Mouse (Mus musculus) brain, embryonic 14.5 days (tissue): Measurements from ENCODE around the gene Mdp1. TPM values are rescaled to one million over a fixed set of nuclear protein-coding genes. Genes with fewer than 3 reads are reported as not detected.

Experiments
- DNase-seq: peaks from one replicate; pipeline ENCODE4 v3.0.0-alpha.2; 2011; ENCODE audit warnings: low read depth
- CTCF ChIP-seq: fragments of 200-500 bp; IDR thresholded peaks from 2 replicates; pipeline ENCODE4 v1.5.1; 2012; ENCODE audit warnings: inconsistent platforms, mild to moderate bottlenecking, moderate library complexity, borderline replicate concordance; ENCODE audit not compliant: insufficient read depth, insufficient read length; ENCODE audit errors: extremely low read depth
- POLR2A ChIP-seq: fragments of 200-500 bp; IDR thresholded peaks from 2 replicates; pipeline ENCODE4 v1.6.1; 2012; ENCODE audit warnings: mild to moderate bottlenecking, inconsistent platforms, borderline replicate concordance; ENCODE audit not compliant: poor library complexity, insufficient read depth, insufficient read length, severe bottlenecking; ENCODE audit errors: extremely low read depth
- polyA plus RNA-seq: library from polyadenylated mRNA; depleted of rRNA; stranded (reverse); fragments of >200 nt; gene quantifications from 2 replicates; pipeline ENCODE4 v1.2.3, GENCODE M21; 2012

The Mdp1 gene
- polyA plus RNA-seq, 1 experiment: 45.8 TPM

DNA sequence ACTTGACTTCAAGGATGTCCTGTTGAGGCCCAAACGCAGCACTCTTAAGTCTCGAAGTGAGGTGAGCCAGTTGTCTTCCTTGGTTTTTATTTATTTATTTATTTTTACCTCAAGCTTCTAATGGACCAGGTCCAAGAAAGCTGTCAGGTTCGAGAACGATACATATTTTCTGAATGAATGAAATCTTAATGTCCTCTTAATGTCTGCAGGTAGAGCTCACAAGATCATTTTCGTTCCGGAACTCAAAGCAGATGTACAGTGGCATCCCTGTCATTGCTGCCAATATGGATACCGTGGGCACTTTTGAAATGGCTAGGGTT, 12.4 kb upstream of the Mdp1 start:
- no peak for DNase-seq
- no peak for TF ChIP-seq CTCF
- no peak for TF ChIP-seq POLR2A

- peak; percentile 30; the same call in 1 of the 2 replicates for TF ChIP-seq POLR2A
- no peak for TF ChIP-seq CTCF
- peak; percentile 99 for DNase-seq
Observed at GRCm38 (mm10) chr14:55671833-55672740, 11.8 kb upstream of the Mdp1 start, which contains the start of the genes Gmpr2 and Nedd8. Gmpr2 (plus strand) TSS chr14:55671941. Nedd8 (minus strand) TSS chr14:55672124.

DNA sequence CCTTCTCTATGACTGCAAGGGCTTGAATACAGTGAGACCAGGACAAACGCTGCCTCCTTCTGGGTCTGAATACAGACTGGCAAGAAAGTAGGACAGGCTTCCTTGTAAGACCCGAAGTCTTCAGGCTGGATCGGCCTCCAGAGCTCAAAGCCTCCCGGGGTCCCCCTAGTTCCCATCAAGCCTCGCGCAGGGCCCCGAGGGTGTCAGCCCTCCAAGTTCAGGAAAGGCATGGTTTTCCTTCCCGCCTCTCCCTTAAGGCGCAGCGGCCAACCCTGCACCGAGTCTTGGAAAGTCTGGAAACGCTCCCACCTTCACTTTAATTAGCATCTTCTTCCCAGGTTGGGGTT, 11.2 kb upstream of the Mdp1 start:
- TF ChIP-seq POLR2A (no peak), CTCF (no peak)
- DNase-seq: no peak

DNA sequence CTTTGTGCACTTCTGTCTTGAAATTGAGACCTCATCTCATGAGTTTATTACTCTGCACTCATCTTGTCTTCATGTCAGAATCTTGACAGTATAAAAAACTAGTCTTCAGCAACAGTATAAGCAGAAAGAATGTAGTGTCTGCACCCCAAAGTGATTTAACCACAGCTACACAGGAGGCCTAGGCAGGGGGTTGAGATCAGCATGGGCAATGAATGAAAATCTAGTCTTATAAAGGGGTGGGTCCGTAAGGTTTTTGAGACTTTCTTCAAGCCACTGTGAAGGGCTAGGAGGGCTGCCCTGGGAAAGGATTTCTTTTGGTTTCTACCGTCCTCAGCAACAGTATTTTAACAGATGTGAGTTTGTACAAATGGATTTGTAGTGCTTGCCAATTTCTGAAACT, 328 bp upstream of the Mdp1 start:
- no peak for DNase-seq
- TF ChIP-seq POLR2A (no peak), CTCF (no peak)

DNA sequence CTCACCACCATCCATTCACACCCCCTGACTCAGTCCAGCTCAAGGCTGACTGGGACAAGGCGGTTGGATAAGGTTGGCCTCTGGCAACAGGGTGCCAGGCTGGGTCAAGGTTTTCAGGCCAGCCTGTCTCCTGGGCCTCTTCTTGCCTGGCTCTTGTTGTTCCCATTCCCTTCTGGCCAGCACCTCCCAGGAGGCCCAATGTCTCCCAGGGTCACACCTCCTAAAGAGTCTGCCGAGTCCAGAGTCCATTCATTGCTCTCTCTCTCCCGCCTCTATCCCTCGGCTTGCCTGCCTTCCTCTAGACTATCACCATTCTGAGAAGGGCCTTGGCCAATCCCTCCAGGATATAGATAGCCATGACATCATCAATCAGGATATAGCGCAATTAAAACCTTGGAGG, 2.3 kb downstream of the Mdp1 start:
- TF ChIP-seq POLR2A: no peak

GRCm38 (mm10) chr14:55656935-55657334, 3.4 kb downstream of the Mdp1 start:
- DNase-seq: no peak
- TF ChIP-seq CTCF: no peak
- no peak for TF ChIP-seq POLR2A

More for the DNA sequence above, 2.3 kb downstream of the Mdp1 start:
- DNase-seq: no peak

DNA sequence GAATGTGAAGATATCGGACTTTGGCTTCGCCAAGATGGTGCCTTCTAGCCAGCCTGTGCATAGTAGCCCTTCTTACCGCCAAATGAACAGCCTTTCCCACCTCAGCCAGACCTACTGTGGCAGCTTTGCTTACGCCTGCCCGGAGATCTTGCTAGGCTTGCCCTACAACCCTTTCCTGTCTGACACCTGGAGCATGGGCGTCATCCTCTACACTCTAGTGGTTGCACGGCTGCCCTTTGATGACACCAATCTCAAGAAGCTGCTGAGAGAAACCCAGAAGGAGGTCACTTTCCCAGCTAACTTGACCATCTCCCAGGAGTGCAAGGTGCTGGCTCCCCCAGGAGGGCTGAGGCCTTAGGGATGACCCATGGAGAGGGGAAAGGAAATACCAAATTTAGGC, 8.8 kb downstream of the Mdp1 start:
- no peak for DNase-seq
- TF ChIP-seq POLR2A (no peak), CTCF (no peak)

GRCm38 (mm10) chr14:55649884-55650283, 10.4 kb downstream of the Mdp1 start, which contains the start of gene Tssk4:
Tssk4 (plus strand) TSS chr14:55650184.
- no peak for DNase-seq
- TF ChIP-seq POLR2A (no peak), CTCF (no peak)

DNA sequence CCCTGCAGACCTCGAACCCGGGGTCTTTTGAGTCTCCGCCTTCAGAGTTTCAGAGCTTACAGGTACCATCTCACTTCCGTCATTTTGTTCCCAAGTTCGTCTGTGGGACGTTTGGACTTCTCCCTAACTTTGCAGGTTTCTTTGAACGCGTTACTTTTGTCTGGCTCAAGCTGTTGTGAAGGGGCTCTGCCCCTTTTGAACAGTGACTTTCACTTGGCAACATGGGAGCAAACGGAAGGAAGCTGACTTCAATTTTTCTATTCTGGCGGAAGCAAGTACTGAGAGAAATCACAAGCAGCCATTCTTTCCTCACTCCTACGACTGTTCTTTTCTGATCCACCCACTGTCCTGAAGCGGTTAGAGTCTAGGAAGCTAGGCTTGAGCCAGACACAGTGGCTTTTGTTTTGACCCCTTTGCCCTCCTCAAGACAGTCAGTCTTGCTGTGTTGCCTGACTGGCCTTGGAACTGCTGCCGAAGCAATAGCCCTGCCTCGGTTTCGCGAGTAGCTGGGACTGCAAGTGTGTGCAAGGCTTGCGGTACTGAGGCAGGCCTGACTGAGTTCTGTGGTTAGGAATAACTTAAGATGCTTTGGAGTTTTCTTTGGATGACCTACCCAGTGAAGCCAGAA, 15.9 kb downstream of the Mdp1 start:
- DNase-seq: peak; percentile 6
- no peak for TF ChIP-seq CTCF
- no peak for TF ChIP-seq POLR2A

DNA sequence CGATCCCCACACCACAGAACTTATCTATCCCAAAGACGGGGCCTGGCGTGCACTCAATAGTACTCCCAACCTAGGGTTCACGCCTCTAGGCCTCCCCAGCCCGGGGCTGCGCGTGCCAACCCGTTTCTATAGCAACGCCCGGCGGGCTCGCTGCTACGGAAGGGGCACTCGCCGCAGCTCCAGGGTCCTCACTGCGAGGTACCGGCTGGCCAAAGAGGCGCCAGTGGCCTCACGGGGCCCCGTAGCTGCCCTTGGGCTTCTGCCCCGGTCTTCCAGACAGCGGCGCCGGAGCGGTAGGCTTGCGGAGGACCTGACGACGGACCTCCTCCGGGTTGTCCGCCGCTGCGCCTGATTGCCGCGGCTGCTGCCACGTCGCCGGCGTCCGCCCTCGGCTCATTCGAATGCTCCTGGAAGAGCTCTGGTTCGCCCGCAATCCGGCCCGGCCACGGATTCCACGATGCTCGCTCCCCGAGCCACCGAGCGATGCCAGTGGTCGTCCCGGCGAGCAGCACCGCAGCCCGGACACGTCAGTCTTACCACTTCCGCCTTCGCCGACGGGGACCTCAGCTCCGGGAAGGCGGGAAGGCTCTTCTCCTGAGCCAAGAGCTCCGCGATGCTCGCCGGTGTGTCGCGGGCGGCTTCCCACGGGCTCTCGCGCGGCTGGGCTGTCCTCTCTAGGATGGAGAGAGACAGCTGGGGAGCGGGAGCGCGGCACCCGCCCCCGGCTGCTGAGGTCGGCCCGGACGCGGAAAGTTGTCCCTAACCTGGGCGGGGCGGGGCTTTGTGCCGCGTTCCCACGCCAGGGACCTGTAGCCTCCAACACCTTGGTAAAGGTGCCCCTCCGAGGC, 17.0 kb downstream of the Mdp1 start, which contains the start of gene Tm9sf1:
Gene Tm9sf1, minus strand, starts transcription at position 747 of the 848 bp plus-strand sequence.
- DNase-seq: peak; percentile 95
- TF ChIP-seq CTCF (no peak), POLR2A (peak; percentile 52; the same call in 1 of the 2 replicates)

GRCm38 (mm10) chr14:55642679-55643059, 17.6 kb downstream of the Mdp1 start:
- DNase-seq: no peak
- no peak for TF ChIP-seq POLR2A

GRCm38 (mm10) chr14:55641291-55641690, 19.0 kb downstream of the Mdp1 start:
- TF ChIP-seq CTCF (no peak), POLR2A (no peak)
- no peak for DNase-seq

DNA sequence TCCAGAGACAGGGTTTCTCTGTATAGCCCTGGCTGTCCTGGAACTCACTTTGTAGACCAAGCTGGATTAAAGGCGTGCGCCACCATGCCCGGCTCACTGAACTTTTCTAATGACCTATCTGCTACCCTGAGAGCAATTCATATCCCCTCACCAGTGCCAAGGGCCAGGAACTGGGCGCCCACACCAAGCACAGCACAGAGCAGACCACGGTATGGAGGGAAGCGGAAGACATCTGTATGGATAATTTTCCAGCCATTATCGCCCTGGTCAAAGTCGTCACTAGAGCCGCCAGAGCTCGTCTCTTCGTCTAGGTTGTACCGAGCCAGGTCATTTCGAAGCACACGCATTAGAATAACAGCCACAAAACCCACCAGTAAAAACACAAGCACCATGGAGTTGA, 19.5 kb downstream of the Mdp1 start:
- no peak for DNase-seq
- no peak for TF ChIP-seq POLR2A
- TF ChIP-seq CTCF: no peak

DNA sequence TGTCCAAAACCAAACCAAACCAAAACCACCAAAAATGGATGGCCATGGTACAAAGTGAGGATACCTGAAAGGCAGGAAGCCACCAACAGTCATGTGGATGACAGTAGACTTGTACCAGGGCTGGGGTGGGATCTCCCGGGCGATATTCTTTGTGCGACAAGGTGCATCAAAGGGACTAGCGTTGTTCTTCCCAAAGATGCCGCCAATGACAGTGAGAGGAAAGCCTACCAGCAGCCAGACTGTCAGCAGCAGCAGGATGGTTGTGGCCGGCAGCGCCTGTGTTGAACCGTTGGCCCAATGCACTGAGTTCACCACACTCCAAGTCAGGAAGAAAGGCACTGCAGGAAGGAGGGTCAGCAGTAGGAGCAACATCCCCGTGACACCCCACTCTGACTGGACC, 22.5 kb downstream of the Mdp1 start, which contains the start of gene Gm49378:
Gene Gm49378, minus strand, starts transcription at position 101 of the 400 bp plus-strand sequence.
- TF ChIP-seq CTCF: no peak
- no peak for TF ChIP-seq POLR2A
- no peak for DNase-seq
